Mouse (Mus musculus): Measurements from ENCODE around the gene Ninj1. TPM values are rescaled to one million over a fixed set of nuclear protein-coding genes. Genes with fewer than 3 reads are reported as not detected.

The Ninj1 gene
- total RNA-seq (2021), result 10 to 100 TPM; 19.1 to 20.7 TPM
- long read RNA-seq, experiment 1, transcript Ninj1-201 (4 exons, 1,187 nt), result major isoform, 35 of 37 reads
- long read RNA-seq, experiment 1, partial matches to known transcripts, result 1 of 37 reads
- long read RNA-seq, experiment 1, other reads (novel, unspliced or antisense), result 1 of 37 reads
- long read RNA-seq, experiment 2, transcript Ninj1-201 (4 exons, 1,187 nt), result major isoform, 23 of 29 reads
- long read RNA-seq, experiment 2, partial matches to known transcripts, result 3 of 29 reads
- long read RNA-seq, experiment 2, other reads (novel, unspliced or antisense), result 2 of 29 reads

DNA sequence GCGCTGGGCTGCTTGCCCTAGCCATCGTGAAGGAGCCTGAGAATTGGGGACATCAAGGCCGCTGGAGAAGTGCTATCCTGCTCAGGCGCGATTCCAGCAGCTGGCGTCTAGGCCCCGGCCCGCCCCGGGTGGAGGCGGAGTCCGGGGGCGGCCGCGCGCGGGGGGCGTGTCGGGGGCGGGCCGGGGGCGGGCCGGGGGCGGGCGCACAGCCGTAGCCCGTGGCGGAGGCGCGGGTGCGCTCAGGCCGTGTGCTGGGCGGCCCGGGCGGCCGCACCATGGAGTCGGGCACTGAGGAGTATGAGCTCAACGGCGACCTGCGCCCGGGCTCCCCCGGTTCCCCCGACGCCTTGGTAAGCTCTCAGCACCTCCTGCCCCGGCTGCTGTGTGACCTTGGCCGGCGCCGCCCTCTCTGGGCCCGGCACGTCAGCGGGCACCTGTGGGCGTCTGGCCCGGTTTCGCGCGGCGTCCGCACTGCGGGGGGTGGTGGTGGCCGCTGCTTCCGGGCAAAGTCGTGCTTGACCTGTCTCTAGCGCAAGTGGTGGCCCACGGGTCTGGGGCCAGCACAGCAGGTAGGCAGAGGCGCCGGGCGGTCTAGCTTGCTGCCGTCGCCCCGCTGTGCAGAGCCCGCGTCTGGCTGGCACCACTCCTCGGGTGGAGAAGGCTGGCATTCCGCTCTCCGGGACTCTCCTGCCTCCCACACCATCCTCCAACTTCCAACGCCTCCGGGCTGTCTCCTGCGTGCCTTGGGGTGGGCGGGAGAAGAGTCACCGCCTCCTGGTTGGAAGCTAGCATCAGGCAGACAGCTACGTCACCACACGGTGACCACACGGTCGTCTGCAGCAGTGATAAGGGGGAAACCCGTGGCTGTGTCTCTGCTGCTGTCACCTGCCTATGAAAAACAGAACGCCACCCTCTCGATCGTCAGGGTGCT lies at the start of gene Ninj1:
Gene Ninj1 (plus strand): TSS at position 198 of the 931 bp plus-strand sequence.
- peak; percentile 64 to 79 for DNase-seq (ENCODE audit: low spot score in 2 of 2)

DNA sequence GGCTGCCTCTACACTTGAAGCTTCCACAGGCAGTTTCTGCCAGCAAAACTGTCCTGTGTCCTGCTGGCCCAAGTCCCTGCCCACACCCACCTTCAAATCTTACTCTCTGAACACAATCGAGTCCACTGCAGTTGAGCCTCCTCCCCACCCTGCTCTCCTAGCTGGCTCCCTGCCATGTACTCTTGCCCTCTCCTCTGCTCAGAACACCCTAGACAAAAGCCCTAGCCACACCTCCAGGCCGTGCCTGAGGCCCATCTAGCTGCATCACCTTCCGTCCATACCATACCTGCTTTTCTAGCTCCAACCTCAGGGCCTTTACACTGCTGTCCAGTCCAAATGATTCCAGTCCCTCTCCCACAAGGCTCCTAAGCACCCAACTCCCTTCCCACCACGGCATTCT lies 46.7 kb upstream of the Ninj1 start:
- DNase-seq (ENCODE audit: low spot score in 2 of 2), result no peak

DNA sequence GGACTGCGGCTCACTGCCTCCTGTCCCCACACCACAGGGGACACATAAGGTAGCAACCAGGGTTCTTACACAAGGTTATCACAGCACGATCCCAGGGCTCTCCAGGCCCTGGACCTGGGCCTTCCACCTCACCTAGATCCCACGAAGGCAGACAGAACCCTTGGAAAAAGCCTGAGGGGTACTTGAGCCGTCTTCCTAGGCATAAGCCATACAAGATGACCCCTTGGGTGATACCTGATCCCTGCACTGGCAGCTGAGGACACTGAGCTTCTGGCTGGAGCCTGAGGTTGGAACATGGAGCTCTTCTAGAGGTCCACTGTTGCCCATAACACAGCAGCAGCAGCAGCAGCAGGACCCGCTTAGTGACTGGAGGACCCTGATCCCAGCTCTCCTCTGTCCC lies 44.9 kb upstream of the Ninj1 start:
- no peak for DNase-seq (ENCODE audit: low spot score in 2 of 2)

DNA sequence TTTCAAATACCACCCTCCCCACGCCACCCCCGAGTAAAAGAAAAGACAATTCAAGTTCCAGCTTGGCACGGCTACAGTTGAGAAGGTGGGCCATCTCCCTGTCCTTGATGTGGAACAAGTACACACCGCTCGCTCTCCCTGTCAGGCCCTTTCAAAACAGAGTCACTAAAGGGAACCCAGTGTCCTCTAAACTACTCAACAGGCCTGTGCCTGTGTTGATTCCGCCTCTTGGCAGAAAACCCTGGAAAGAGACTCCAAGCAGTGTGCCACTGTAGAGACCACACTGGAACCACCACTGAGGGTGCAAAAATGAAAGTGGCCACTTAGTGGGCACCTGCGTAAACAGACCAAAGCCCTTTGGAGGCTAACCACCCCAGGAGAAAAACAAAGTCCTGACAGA lies 44.0 kb upstream of the Ninj1 start:
- no peak for DNase-seq (ENCODE audit: low spot score in 2 of 2)

DNA sequence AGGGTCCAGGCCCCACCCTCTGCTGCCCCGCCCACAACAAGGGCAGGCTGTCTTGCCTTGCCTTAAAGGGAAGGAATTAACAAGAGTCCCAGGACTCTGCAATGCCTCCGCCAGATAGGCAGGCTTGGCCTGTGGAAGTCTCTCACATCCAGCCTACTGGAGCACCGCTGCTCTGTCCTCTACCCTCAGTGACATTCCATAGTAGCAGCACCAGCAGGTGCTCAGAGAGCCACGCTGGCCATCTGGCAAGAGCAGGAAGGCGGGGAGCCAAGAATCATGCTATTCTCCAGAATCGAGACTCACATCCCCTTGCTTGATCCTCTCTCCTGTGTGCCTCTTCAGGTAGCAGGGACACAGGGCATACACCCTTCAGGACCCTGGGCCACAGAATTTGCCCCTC lies 42.8 kb upstream of the Ninj1 start:
- no peak for DNase-seq (ENCODE audit: low spot score in 2 of 2)

DNA sequence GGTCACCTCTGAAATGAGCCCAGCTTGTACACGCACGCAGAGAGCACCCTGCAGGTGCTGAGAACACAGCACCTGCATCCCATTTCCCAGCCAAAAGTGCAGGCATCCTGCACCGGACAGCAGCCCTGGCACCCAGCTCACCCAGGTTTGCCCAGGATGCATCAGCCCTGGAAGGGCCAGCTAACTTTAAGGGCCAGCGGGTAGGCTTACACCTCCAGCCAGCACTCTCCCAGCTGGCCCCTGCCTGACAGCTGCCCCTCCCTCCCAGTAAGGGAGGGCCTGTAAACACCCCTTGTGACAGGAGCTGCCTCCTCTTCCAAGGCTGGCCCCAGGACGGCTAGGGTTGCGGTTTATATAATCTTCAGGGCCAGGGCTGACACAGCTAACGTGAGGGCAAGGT lies 41.9 kb upstream of the Ninj1 start:
- peak in 1 of 2 experiments; percentile 39 for DNase-seq (ENCODE audit: low spot score in 2 of 2)

DNA sequence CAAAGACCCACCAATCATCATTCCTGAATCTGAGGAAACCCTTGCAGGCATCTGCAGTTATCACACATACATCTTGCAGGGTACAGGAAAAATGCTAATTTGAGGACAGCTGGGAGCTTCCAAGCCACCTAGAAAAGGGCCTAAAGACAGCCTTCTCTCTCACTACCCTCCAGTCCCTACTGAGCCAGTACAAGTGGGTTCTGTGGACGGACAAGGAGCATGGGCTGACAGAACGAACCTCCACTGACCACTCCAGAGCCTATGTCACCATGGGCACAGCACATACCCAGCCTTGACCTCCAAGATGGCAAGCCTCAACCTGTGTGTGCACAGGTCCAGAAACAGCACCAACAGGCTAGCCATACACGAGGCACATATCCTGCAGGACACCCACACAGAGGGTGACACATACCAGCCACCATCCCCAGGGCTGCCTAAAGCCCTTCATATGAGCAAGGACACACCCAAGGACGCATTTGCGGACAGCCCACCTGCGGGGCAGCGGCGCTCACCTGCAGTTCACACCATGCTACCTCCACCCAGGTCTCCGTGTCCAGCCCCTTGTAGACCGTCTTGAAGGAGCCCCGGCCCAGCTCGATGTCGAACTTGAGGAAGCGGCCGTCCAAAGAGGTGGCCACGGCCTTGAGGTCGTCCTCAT lies 41.1 kb upstream of the Ninj1 start:
- no peak for DNase-seq (ENCODE audit: low spot score in 2 of 2)

DNA sequence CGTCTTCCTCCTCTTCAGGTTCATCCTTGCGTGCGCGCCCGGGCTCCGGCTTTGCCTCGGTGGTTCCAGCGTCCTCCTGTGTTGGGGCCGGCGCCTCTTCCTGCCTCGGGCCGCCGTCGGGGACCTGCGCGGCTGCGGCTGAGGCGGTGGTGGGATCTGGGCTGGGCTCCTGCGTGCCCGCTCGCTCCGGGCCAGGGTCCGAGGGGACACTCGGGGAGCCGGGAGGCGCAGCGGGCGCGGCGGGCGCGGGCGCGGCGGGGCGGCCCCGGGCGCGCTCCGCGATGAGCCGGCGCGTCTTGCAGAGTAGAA lies 40.6 kb upstream of the Ninj1 start:
- DNase-seq (ENCODE audit: low spot score in 2 of 2), result no peak

DNA sequence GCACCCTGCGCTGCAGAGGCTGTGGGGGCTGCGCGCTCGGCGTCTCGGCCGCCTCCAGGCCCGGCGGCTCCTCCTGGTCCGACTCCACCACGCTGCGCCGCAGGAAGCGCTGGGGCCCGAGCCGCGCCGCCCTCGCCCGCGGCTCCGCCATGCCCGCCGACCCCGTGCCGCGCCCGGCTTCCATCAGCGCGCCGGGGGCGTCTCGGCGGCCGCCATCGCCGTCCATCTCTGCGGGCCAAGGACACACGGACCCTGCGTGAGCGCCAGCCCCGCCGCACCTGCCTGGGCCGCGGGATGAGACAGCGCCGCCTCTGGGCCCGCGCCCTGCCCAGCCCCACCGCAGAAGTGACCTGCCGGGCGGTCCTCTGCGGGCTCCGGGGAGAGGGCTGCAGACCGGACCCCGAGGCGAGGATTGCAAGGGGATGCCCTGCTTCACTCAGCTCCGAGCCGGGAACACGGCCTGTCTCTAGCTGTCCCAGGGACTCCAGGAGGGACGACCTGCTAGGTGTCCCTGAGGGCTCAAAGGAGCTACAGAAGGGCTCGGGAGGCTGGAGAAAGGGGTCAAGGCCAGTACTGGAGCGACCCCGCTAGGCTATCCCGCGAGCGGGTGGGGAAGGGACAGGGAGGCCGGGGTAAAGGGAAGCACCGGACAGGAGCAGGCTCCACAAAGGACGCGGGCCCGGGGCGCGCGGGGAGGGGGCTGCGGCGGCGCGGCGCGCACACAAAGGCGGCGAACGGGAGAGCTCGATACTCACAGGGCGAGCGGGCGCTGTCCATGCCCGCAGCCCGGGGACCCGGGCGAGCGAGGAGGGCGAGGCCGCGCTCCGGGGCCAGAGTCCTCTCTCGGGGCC lies 40.1 kb upstream of the Ninj1 start:
- DNase-seq (ENCODE audit: low spot score in 2 of 2), result peak; percentile 63 to 81

DNA sequence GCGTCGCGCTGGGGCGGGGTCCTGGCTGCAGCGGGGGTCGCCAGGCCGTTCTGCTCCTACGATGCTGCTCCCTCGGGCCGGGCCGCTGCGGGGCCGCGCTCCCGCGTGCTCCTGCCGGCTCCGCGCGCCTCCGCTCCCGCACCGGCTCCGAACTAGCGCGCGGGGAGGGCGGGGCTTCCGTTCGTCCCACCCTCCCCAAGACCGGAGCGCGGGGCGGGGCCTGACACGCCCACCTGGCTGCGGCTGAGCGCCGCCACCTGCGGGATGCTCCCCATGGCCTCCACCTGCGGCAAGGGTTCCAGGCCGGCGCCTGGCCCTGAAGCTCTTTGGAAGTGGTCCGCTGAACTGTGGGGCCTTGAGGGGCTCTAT lies 39.4 kb upstream of the Ninj1 start, which contains the start of gene Wnk2:
Gene Wnk2 (minus strand): TSS at position 157 of the 369 bp plus-strand sequence.
- peak; percentile 80 to 89 for DNase-seq (ENCODE audit: low spot score in 2 of 2)

DNA sequence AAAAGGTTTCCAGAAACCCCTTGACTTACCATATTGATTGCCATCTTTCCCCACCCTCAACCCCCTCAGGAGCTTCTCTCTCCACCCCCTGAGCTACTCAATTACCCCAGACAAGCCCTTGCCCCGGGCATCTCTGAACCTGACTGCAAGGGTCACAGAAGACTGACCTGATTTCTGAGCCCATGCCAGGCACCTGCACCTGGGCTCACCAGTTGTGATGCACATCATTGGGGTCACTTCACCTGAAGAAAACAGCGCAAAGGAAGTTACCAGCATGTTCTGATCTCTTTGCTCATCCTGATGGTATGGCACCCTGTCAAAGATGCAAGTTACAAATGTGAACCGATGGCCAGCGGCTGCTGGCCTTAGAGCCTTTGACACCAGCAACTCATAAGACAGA lies 38.6 kb upstream of the Ninj1 start:
- no peak for DNase-seq (ENCODE audit: low spot score in 2 of 2)

DNA sequence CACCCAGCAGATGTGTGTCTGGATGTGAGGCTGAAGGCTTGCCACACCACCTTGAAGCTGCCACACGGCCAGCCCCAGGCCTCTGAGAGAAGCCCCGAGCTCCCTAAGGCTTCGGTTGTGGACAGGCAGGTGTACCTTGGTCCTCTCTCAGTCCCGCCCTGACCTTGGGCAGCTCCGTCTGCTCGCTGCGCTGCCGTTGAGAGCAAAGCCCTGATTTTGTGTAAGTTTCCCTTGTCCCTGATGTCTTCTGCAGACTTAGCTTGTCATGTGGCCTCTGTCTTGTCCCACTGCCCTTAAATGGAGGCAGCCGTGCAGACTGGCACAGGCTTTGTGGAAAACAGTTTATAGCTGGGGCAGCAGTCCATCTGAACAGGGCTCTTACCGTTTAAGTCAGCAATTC lies 33.3 kb upstream of the Ninj1 start:
- no peak for DNase-seq (ENCODE audit: low spot score in 2 of 2)

DNA sequence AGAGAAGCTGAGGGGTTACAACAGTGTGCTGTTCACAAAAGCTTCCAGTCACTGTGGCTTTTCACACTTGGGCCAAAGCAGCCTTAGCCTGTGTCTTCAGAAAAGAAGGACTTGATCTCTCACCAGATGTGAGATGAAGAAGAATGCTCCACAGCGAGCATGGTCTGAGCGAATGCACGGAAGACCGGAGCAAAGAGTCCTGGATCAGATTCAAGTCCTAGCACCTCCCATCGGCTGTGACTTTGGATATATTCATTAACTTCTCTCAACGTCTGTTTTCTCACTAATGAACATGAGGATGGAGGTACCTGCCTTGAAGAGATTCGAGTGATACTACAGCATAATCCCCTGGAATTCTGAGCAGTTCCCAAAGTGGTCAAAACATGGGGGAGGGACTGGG lies 32.7 kb upstream of the Ninj1 start:
- no peak for DNase-seq (ENCODE audit: low spot score in 2 of 2)

DNA sequence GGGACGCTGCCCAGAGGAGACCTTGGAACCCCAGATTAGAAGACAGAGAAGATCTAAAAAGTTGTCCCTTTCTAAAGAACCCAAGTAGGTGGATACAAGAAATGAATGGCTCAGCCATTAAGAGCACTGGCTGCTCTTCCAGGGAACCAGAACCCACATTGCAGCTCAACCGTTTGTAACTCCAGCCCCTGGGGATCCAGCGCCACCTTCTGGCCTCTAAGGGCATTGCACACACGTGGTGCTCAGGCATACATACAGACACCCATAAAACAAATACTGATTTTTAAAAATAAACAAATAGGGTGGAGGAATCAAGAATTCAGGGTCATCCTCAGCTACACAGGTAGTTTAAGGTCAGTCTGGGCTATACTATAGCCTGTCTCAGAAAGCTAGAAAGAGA lies 30.6 kb upstream of the Ninj1 start:
- DNase-seq (ENCODE audit: low spot score in 2 of 2), result no peak

DNA sequence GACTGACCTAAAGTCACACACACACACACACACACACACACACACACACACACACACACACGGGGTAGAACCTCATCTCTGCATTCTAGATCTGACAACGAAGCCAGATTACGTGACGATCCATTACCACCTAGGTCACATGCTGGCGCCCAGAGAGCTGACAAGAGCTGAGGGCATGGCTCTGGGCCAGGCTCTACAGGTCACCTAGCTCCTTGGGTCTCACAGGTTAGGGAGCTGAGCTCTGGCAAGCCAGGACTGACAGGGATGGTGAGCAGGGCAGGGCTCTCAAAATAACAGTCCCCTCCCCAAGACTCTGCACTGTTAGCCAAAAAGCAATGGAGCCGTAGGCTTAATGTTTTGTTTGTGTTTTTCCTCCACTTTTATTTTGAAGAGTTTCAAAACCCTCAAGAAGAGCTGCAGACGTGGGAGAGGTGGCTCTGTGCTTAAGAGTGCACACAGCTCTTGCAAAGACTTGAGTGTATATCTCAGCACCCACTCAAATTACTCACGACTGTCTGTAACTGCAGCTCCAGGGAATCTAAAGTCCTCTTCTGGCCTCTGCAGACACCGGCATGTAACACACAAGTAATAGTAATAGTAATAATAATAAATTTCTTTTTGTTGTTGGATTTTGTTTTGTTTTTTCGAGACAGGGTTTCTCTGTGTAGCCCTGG lies 29.1 kb upstream of the Ninj1 start:
- no peak for DNase-seq (ENCODE audit: low spot score in 2 of 2)

DNA sequence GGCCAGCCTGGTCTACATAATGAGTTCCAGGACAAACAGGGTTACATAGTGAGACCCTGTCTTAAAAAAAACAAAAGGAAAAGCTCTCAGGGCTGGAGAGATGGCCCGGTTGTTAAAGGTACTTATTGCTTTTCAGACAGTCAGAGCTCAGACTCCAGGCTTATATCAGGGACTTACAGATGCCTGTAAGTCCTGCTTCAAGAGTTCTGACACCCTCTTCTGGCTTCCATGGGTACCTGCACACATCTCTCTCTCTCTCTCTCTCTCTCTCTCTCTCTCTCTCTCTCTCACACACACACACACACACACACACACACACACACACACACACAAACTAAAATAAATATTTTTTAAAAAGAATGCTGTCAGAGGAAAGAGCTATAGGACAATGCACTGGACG lies 26.0 kb upstream of the Ninj1 start:
- DNase-seq (ENCODE audit: low spot score in 2 of 2), result no peak

DNA sequence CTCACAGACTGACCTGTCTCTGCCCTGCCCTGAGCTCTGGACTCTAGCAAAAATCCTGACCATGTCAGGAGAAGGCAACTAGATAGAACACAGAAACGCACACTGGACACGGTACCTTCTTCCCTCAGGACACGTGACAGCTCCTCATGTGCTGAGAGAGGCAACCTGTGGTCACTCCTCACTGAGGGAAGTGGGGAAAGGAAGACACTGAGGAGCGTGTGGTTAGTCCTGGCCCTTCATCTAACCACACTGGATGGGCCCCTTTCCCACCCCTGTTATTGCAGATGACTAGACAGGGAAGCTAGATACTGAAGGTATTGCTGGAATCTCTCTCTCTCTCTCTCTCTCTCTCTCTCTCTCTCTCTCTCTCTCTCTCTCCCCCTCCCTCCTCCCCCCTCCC lies 24.6 kb upstream of the Ninj1 start:
- no peak for DNase-seq (ENCODE audit: low spot score in 2 of 2)

DNA sequence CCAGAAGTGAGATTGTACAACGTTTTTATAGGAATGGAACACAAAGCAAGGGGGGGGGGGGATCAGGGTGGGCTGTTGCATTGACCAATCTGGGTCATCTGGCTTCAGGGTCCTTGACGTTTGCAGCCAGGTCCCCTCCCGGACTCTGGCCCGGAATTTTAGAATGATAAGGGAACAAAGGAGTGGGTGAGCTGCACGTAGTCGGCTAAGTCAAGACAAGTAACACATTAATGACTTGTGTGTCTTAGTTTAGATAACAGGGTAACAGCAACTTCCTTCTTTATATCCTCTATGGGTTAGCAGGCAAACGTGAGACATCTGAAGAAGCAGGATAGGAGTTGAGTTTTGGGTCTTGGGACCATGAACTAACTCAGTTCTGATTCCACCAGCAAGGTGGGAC lies 23.6 kb upstream of the Ninj1 start:
- no peak for DNase-seq (ENCODE audit: low spot score in 2 of 2)

DNA sequence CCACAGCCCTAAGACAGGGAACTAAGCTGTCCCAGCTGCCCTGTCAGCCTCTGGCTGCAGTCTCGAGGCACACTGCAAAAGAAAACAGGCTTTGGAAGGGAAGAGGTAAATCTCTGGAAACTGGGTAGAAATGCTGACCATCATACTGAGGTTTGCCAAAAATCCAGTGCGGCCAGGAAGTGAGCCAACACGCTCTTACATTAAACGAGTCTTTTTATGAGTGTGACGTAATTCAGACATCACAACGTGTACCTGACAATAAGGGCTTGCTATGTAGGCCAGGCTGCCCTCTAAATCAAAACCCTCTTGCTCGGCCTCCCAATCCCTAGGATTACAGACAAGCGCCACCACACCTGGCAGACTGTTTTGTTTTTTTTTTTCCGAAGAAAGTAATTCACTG lies 20.2 kb upstream of the Ninj1 start:
- no peak for DNase-seq (ENCODE audit: low spot score in 2 of 2)

DNA sequence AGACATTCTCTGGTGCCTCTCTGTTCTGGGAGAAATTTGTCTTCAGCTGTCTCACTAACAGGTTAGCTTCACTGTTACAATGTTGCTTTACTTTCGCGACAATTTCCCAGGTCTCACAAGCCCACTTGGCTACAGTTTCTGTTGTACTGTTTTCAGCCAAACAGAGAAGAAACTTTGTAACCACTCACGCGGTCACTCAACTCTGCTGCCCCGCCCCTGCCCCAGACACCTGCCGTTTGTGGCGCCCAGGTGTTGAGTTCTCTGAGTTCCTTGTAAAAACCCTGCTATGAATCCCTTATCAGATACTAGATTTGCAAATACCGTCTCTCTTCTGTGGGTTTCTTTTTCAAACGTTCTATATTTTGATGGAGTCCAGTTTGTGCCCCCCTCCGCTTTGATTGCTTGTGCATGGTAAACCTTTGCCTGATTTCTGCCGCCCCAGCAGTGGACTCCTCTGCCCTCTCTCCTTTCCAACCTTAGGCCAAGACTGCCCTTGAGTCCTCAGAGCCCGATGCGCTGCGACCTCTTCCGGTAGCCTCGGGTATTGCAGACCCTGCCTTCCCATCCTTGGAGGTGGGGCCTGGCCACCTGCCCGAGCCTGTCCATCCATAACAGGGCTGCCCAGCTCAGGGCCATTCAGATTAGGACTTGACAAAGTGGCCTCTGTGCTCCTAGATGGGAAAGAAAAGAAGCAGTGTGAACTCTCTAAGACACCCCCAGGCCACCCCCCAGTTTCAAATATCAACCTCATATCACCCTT lies 17.7 kb upstream of the Ninj1 start:
- peak; percentile 84 to 90 for DNase-seq (ENCODE audit: low spot score in 2 of 2)
